Mouse (Mus musculus) T-helper 17 cell (primary cell): ENCODE measurements around the gene Glb1l.

Experiments
- in situ Hi-C, 2 experiments: fragments of 300-600 bp; cut with MboI, MseI; formaldehyde crosslinking; loops; 1 replicate in 1 of 2; 2 replicates in 1 of 2; pipeline ENCODE4 v1.15.1; 2025; ENCODE audit warnings: high pct_unique_total_duplicates in 2 of 2

Glb1l gene

DNA sequence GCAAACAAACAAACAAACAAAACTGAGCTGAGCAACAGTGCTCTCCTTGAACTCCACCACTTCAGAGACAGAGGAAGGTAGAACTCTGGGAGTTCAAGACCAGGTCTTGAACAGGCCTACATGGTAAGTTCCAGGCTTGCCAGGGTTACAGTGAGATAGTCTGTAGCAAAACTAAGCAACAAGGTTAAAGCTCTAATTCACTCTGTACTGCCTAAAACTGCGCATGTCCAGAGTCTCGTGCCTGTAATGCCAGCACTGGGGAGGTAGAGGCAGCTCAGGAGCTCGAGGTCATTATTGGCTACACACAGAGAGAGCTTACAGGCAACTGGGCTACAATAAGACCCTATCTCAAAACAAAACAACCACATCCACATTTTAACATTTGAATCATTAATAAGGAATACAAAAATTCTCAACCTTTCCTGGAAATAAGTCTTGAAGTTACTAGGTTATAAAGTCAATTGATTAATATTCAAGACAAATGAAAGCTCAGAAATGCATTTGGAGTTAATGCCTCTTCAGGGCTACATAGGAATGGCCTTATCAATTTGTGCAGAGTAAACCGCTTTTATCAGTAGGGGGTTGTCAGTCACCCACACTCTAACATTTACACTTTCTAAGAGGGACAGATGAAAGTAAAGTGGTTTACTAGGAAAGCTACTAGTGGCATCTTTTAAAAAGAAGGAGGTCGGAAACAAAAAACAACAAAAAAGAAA is 50.9 kb downstream of the Glb1l start:
- in situ Hi-C loops = loop anchor here in 1 of 2 experiments (10.0 kb wide), 1 partner anchor 1245 kb away; no protein-coding TSS in a partner anchor

DNA sequence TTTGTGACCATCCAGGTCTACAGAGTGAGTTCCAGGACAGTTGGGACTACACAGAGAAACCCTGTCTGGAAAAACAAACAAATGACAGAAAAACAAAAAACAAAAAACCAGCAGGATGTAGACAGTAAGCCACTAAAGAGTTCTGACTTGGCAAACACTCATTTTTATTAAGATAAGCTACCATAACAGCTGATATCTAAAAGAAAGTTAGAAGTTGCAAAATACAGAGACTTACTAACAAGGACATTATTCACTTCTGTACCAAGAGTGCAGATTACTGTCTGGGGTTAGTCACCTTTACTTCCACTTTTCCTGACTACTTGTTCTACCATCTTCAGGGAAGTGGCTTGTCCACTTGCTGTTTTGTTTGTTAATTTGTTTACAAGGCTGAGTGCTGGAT is 51.6 kb downstream of the Glb1l start:
- in situ Hi-C loops = loop anchor here in 1 of 2 experiments (10.0 kb wide), 1 partner anchor 1244 kb away; no protein-coding TSS in a partner anchor

DNA sequence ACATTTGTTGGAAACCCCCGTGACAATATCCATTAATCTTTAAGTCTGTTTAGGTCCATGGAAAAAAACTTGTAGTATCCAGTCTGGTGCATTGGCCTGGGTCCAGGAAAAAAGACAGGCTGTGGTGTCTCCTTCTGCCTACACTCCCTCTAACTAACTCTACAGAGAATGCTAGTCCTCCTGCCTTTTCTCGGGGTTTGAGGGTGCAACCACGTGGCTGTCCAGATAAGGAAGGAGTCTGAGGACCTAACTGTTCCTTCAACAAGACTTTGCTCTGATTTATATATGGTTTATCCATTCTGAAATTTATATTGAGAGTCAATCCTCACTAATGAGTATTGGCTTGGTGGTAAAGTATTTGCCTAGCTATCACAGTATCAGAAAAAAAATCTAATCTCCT is 54.8 kb downstream of the Glb1l start:
- in situ Hi-C loops = loop anchor here in 1 of 2 experiments (10.0 kb wide), 1 partner anchor 1241 kb away; no protein-coding TSS in a partner anchor

DNA sequence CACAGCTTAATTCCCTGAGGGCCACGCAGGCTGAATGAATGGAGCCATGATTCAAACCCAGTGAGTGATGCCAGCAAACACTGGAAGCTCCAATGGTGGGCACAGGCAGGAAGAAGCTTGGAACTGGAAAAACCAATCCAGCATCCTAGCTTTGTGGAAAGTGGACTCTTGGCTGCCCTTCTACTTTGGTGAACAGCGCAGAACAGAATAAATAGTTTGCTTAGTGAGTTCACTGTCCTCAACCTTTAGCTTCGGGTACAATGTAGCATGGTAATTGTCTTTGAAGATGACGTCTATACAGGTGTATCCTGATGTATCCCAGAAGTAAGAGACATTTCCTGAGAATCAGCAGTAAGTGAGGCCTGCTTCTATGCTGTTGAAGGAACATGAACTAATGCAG is 61.9 kb downstream of the Glb1l start:
- in situ Hi-C loops = loop anchor here in 1 of 2 experiments (10.0 kb wide), 1 partner anchor 904 kb away; no protein-coding TSS in a partner anchor
